Mouse (Mus musculus): ENCODE results near the gene Nrxn2. TPM values are rescaled to one million over a fixed set of nuclear protein-coding genes. Genes with fewer than 3 reads are reported as not detected.
A peak's percentile ranks its signal among the peaks of the same experiment; 100 is the strongest.

The Nrxn2 gene
- polyA plus RNA-seq, 1 experiment from 2014 or later, result 1.3 TPM

DNA sequence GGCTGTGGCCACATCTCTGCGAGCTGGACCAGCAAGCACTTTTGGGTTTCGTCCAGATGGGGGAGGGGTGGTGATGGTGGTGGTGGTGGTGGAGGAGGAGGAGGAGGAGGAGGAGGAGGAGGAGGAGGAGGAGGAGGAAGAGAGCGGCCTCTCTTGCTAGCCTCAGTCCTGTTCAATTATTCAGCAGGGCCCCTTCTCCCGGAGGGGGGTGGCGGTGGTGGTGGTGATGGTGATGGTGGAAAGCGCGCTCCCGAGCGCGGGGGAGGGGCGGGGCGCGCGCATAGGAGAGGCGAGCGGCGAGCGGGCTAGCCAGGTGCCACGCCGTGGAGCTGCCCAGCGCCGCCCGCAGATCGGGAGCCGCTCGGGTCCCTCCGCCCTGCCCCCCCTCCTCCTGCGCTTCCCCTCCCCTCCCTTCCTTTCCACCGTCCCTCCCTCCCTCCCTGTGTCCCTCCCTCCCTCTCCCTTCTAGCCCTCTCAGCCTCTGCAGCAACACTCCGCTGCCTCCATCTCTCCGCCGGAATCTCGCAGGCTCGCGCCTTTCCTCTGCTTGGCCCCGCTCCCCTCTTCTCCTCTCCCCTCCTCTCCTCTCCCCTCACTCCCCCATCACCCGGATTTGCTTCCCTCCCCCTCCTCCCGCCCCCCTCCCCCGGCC lies 78.7 kb downstream of the Nrxn2 start:
- TF ChIP-seq CTCF (IDR thresholded peaks at IDR 0.05; ENCODE audit: low read depth) (no peak), EP300 (optimal IDR thresholded peaks at IDR 0.05) (no peak)
- ATAC-seq (ENCODE audit: low FRiP score, low TSS enrichment) (no peak; the same call in 1 of the 2 replicates), DNase-seq (ENCODE audit: low spot score) (peak; percentile 19)
- Histone ChIP-seq H3K4me1 (replicated peaks; ENCODE audit: control insufficient read depth, insufficient read depth) (peaks cover 3% of the 10 kb centered on the region; the same call in 1 of the 2 replicates), H3K4me2 (replicated peaks; ENCODE audit: low read depth) (peak overlapping the region; percentile 60), H3K4me3 (ENCODE audit: low read depth, low read length) (peak overlapping the region; percentile 39), H3K9ac (ENCODE audit: low read length) (0 out of 2 replicates have a peak overlapping the region, but pooled peaks have one; percentile 31), H3K36me3 (ENCODE audit: control insufficient read depth, insufficient read depth, low read length) (no peaks in the 10 kb centered on the region), H3K9me3 (ENCODE audit: control insufficient read depth, low read length) (no peaks in the 10 kb centered on the region), H3K27ac (replicated peaks) (no peak overlapping the region), H3K27me3 (ENCODE audit: control insufficient read depth, insufficient read depth, low read length) (peaks cover 19% of the 10 kb centered on the region; the same call in 1 of the 2 replicates)
- 0% methylated on average over 11 of the region's 39 CpGs for WGBS

DNA sequence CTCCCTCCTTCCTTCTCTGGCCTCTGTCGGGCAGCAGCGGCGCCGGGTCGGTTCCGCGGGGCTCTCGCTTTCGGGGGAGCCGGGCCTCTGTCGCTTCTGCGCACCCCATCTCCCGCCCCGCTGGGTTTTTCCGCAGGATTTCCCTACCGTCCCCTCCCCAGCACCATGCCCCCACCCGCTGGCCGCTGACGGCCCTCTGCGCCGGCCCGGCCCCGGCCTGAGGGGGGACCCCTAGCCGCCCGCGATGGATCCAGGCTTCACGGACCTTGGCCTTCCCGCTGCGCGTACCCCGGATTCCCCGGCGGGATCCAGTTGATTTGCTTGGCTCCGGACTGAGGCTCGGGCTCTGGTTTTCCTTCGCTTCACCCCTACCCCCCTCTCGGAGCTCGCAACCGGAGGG lies 79.3 kb downstream of the Nrxn2 start:
- Histone ChIP-seq H3K4me2 (replicated peaks; ENCODE audit: low read depth) (peak overlapping the region; percentile 60), H3K27ac (replicated peaks) (no peak overlapping the region), H3K27me3 (ENCODE audit: control insufficient read depth, insufficient read depth, low read length) (peaks cover 19% of the 10 kb centered on the region; the same call in 1 of the 2 replicates), H3K9me3 (ENCODE audit: control insufficient read depth, low read length) (no peaks in the 10 kb centered on the region), H3K4me1 (replicated peaks; ENCODE audit: control insufficient read depth, insufficient read depth) (peaks cover 4% of the 10 kb centered on the region; the same call in 1 of the 2 replicates), H3K9ac (ENCODE audit: low read length) (peak overlapping the region; percentile 31), H3K36me3 (ENCODE audit: control insufficient read depth, insufficient read depth, low read length) (no peaks in the 10 kb centered on the region), H3K4me3 (ENCODE audit: low read depth, low read length) (peak overlapping the region; percentile 39)
- TF ChIP-seq CTCF (IDR thresholded peaks at IDR 0.05; ENCODE audit: low read depth) (no peak), EP300 (optimal IDR thresholded peaks at IDR 0.05) (no peak)
- DNase-seq (ENCODE audit: low spot score), result no peak
- under 1% methylated on average over 24 of the region's 39 CpGs for WGBS
- ATAC-seq (ENCODE audit: low FRiP score, low TSS enrichment), result no peak

DNA sequence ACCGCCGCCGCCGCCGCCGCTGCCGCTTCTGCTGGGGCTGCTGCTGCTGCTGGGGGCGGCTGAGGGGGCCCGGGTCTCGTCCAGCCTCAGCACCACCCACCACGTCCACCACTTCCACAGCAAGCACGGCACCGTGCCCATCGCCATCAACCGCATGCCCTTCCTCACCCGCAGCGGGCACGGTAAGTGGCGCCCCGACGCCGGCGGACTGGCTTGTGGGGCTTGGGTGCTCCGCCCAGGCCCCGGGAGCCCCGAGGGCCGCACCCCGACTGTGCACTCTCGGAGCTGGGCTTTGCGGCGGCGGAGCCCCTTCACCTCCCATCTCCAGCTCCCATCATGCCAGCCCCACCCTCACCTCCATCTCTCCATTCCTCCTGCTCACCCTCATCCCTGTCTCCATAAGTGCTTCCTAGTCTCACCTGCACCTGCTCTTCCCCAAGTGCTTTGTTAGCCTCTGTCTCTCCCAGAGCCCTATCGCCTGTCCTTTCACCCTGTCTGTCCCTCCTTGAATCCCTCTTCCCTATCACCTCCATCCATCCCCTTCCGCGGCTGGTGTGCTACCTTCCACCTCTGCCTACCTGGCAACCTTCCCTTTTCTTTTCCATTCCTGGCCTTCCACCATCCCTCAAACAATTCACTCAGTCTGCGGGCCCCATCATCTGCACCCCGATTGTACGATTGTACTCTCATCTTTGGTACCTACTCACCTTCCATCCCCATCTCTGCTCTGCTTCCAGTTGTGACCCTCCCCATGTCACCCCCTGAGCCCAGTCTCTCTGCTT lies 80.0 kb downstream of the Nrxn2 start:
- Histone ChIP-seq H3K4me3 (ENCODE audit: low read depth, low read length) (peak overlapping the region; percentile 39), H3K9ac (ENCODE audit: low read length) (peak overlapping the region; percentile 31; the same call in 1 of the 2 replicates), H3K9me3 (ENCODE audit: control insufficient read depth, low read length) (no peaks in the 10 kb centered on the region), H3K27ac (replicated peaks) (no peak overlapping the region), H3K4me2 (replicated peaks; ENCODE audit: low read depth) (peak overlapping the region; percentile 60), H3K36me3 (ENCODE audit: control insufficient read depth, insufficient read depth, low read length) (no peaks in the 10 kb centered on the region), H3K27me3 (ENCODE audit: control insufficient read depth, insufficient read depth, low read length) (peaks cover 19% of the 10 kb centered on the region; the same call in 1 of the 2 replicates), H3K4me1 (replicated peaks; ENCODE audit: control insufficient read depth, insufficient read depth) (peaks cover 4% of the 10 kb centered on the region; the same call in 1 of the 2 replicates)
- ATAC-seq (ENCODE audit: low FRiP score, low TSS enrichment) (no peak), DNase-seq (ENCODE audit: low spot score) (no peak)
- WGBS, result 6% methylated on average over 25 of the region's 38 CpGs
- TF ChIP-seq EP300 (optimal IDR thresholded peaks at IDR 0.05) (no peak), CTCF (IDR thresholded peaks at IDR 0.05; ENCODE audit: low read depth) (no peak)

DNA sequence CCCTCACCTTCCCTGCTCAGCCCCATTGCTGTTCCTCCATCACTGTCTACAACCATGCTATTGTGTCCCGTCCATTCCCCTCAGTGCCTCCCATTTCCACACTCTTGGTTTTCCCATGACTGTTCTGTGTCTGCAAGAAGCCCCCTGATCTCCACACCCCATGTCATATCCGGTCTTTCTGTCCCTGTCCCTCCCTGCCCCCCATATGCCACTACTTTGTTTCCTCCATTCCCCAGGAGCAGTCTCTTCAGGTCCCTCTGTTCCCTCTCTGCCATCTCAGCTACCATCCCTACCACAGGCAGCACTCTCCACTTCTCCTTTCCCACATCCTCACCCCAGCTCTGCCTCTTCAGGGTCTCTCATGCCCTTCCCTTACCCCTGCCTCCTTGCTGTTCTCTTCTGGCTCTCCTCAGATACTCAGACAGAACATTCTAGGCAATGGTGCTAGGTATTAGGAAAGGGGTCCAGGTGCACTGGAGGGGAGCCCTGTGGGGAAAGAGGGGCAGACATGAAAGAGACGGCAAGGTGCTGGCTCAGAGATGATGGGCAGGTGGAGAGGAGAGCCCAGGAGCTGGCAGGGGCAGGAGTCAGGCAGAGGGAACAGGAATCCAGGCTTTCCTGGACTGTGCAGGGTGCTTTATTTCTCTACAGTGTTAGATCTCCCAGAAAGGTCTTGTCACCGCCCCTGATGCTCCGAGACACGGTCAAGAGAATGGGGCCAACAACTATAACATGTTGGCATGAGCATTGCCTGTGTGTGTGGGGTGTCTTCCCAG lies 81.5 kb downstream of the Nrxn2 start:
- Histone ChIP-seq H3K27ac (replicated peaks) (no peak overlapping the region), H3K9ac (ENCODE audit: low read length) (no peak overlapping the region), H3K27me3 (ENCODE audit: control insufficient read depth, insufficient read depth, low read length) (peaks cover 18% of the 10 kb centered on the region; the same call in 1 of the 2 replicates), H3K36me3 (ENCODE audit: control insufficient read depth, insufficient read depth, low read length) (no peaks in the 10 kb centered on the region), H3K4me1 (replicated peaks; ENCODE audit: control insufficient read depth, insufficient read depth) (peaks cover 4% of the 10 kb centered on the region; the same call in 1 of the 2 replicates), H3K9me3 (ENCODE audit: control insufficient read depth, low read length) (no peaks in the 10 kb centered on the region), H3K4me3 (ENCODE audit: low read depth, low read length) (no peak overlapping the region), H3K4me2 (replicated peaks; ENCODE audit: low read depth) (no peak overlapping the region)
- 56% methylated on average over 6 of the region's 6 CpGs for WGBS
- ATAC-seq (ENCODE audit: low FRiP score, low TSS enrichment) (no peak), DNase-seq (ENCODE audit: low spot score) (no peak)
- no peak for TF ChIP-seq CTCF (IDR thresholded peaks at IDR 0.05; ENCODE audit: low read depth)
- TF ChIP-seq EP300 (optimal IDR thresholded peaks at IDR 0.05), result no peak

DNA sequence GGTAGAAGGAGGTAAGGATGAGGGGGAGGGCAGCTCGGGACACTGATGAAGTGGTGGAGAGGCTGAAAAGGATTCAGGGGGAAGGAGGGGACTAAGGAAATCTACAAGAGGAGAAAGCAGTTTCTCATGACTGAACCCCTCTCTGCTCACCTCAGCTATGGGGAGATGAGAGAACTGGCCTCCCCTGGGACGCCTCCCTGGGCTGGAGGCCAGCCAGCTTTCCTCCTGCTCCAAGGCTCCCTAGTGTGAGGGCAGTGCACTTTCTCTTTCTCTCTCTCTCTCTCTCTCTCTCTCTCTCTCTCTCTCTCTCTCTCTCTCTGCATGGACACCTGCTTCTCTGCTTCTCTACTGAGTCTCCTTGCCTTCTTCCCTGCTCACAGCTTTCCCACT lies 82.1 kb downstream of the Nrxn2 start:
- H3K9ac ChIP-seq (ENCODE audit: low read length), result no peak overlapping the region
- H3K4me3 ChIP-seq (ENCODE audit: low read depth, low read length), result no peak overlapping the region
- no peak for TF ChIP-seq CTCF (IDR thresholded peaks at IDR 0.05; ENCODE audit: low read depth)
- TF ChIP-seq EP300 (optimal IDR thresholded peaks at IDR 0.05), result no peak
- H3K36me3 ChIP-seq (ENCODE audit: control insufficient read depth, insufficient read depth, low read length), result no peaks in the 10 kb centered on the region
- no peaks in the 10 kb centered on the region for H3K9me3 ChIP-seq (ENCODE audit: control insufficient read depth, low read length)
- no peak overlapping the region for H3K27ac ChIP-seq (replicated peaks)
- DNase-seq (ENCODE audit: low spot score), result no peak
- H3K27me3 ChIP-seq (ENCODE audit: control insufficient read depth, insufficient read depth, low read length), result peaks cover 17% of the 10 kb centered on the region; the same call in 1 of the 2 replicates
- no peak for ATAC-seq (ENCODE audit: low FRiP score, low TSS enrichment)
- H3K4me2 ChIP-seq (replicated peaks; ENCODE audit: low read depth), result no peak overlapping the region
- 20% methylated on average over 2 of the region's 2 CpGs for WGBS
- peaks cover 4% of the 10 kb centered on the region; the same call in 1 of the 2 replicates for H3K4me1 ChIP-seq (replicated peaks; ENCODE audit: control insufficient read depth, insufficient read depth)
